Mouse (Mus musculus) adrenal gland, adult (tissue): Measurements from ENCODE around the gene Slc25a19.

Source experiments
- DNase-seq, 2 experiments: peaks; one replicate each; pipeline ENCODE4 v3.0.0; 2022 to 2023; ENCODE audit warnings: low spot score in 1 of 2; ENCODE audit not compliant: inconsistent age in 2 of 2

The Slc25a19 gene

GRCm38 (mm10) chr11:115619949-115620348 lies 8.1 kb downstream of the Slc25a19 start:
- DNase-seq, result no peak

DNA sequence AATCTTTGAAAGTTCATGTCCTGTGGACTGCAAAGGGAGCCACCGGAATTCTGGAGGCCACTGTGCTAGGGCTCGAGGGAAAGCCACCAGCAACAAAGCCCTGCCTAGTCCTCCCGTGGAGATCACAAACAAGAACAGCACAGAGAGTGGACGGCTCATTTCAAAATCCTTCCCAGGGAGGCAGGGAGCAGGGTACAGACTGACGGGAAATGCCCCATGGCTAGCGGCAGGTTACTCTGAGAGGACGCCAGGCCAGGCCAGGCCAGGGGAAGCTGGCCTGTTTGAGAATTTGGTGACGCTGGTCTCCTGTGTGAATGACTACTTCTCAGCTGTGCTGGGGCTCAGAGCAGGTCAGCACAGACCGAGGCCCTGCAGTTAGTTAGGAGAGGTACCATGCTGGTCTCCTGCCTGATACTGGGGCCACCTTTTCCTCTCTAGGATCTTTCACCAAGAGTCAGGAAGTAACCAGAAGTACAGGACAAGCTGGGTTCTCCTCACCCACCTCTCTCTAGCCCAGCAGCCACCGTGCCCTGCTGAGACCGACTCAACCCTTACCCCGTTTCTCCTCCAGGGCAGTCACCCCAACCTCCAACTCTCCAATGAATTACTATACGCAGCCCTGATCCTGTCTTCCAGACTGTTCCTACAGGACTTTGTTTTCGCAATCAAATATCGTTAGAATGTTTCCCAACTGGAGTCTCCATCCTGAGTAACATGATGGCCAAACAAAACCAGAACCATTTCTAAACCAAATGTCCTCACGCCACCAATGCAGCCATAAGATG lies 9.2 kb downstream of the Slc25a19 start:
- peak in 1 of 2 experiments; percentile 49 for DNase-seq

GRCm38 (mm10) chr11:115618001-115618400 lies 10.1 kb downstream of the Slc25a19 start:
- DNase-seq, result no peak

- peak; percentile 74 to 91 for DNase-seq
Measured at GRCm38 (mm10) chr11:115616893-115617292, 11.2 kb downstream of the Slc25a19 start.

DNA sequence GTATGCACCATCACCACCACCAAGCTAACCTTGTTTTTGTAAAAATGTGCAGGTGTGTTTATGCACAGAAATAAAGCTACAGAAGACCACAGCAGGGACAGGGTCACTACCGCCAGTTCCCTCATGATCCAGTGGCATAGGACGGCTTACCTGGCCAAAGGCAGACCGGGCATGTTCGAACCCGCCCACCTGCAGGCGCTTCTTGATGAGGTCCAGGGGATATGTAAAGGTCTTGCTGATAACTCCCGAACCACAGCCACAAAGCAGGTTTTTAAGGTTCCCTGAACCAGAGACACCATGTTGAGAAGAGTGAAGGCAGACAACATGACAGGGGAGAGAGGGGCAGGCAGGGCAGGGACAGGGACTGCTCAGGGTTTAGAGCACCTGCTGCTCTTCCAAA lies 11.7 kb downstream of the Slc25a19 start:
- peak in 1 of 2 experiments; percentile 67 for DNase-seq

DNA sequence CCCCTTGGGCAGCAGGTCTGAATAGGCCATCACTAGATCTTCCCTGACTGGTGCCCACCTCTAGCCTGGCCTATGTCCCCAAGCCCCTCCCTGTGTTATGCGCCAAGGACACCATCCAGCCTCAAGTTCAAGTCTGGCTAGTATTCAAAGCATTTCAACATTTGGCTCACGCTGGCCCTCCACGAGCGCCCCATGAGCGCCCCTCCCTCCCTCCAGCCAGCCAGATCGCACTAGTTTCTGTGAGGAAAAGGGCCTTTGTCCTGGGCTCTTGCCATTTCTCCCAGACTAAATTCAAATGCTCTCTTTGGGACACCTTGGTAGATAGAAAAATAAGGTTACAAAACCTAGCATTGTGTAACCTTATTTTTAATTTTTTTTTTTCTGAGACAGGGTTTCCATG lies 12.2 kb downstream of the Slc25a19 start:
- peak; percentile 61 to 89 for DNase-seq

DNA sequence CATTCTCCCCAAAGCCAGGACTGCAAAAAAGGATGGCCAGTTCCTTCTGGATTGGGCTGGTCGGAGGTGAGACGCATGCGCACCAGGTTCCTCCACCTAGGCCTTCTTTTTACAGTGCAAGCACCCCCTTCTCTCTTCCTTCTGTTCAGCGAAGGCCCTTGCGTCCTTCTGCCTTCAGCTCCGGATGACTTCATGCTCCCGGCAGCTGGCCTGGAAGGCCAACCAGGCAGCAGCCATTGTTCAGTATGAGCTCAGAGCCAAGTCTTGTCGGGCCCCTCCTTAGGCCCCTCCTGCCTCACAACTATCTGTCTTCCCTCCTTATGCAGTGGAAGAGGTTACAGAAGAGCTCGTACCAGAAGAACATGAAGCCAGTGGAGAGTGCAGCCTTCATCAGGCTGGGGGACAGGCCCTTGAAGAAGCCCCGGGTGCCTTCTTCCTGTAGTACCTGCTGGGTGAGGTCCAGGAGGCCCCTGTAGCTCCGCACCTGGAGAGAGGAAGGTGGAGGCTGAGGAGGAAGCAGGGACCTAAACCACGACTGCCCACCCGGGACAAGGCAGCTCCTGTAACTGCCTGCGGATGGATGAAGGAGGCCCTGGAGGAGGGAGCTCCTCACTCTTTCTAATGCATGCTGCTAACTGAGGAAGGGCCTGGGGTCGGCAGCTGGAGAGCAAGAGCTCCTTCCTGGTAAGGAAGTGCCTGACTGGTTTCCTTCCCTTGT lies 12.8 kb downstream of the Slc25a19 start:
- peak; percentile 76 to 87 for DNase-seq

DNA sequence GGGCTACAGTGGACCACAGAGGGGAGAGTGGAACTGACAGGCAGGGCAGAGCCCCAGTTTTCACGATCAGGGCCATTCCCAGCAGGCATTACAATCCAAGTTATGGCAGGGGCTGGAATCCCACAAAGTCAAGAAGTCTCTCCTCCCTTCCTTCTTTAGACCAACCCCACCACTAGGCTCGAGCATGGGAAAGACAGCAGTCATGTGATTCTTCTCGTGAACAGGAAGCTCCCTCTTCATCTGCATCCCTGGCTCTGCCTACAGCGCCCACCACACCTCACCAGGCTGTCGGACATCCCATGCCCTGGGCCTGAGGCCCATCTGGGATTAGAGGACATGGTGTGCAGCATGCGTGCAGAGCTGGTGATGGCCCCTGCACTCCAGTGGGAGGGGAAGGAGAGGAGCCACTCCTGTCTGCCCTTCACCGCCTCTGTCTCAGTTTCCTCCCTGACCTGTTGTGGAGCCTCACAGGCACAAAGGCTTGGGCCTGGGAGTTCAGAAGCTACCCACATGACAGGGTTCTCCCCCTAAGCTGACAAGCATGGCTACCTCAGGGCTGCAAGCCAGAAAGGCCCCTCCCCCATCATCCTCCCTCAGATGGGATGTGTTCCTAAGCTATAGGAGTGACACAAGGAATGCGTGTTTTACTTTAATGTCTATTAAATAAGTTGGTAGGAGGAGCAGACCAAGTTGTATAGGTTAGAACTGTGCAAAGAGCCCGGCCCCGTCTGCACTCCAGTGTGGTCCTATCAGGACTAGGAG lies 13.6 kb downstream of the Slc25a19 start:
- no peak for DNase-seq

DNA sequence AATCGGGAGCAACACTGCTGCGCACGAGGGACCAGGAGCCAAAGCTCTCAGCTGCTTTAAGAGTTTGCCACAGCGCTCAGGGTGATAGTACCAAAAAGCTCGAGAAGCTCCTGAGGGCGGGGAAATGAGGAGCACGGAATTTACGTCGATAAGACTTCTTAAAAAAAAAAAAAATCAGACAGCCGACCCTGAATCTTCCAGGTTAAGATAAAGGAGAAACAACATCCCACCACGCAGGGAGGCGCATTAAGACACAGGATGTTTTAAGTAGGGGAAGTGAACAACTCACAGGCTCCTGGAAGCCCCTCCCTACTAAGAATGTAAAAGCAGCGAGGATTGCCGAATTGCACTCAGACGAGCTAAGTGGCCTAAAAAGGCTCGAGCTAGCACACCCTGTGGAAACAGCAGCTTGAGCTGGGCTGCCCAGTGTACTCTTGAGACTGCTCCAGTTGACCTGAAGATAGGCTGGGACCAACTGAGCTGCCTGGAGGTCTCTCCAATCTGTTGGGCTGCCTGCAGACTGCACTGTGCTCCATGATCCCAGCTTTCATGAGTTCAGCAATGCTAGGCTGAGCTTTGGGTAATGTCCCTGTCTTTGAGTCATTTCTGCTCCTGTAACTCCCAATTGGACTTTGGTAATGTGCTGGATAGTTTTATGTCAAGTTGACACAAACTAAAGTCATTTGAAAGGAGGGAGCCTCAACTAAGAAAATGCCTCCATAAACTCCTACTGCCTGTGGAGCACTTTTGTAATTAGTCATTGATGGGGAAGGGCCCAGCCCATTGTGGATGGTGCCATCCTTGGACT lies 14.8 kb downstream of the Slc25a19 start:
- DNase-seq, result no peak

- DNase-seq, result peak; percentile 95 to 99
Measured at GRCm38 (mm10) chr11:115612410-115613137, 15.5 kb downstream of the Slc25a19 start, which contains the start of gene Mif4gd. TSS of gene Mif4gd (minus strand) at chr11:115612969.

DNA sequence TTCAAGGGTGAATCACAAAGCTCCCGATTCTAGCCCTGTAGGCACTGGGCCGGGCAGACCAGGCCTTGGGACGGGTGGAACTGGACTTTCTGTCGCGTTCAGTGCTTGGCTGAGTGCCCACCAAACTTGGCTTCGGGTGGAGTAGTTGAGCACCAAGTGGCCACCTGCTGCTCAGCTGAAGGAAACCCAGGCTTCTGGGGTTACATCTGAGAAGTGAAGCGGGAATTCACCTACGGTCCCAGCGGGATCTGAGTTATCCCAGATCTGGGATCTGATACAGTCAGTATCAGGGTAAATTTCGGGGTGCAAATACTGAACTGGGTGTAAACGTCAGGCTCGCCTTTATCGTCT lies 16.1 kb downstream of the Slc25a19 start:
- DNase-seq, result peak; percentile 90 to 96

- peak in 1 of 2 experiments; percentile 87 for DNase-seq
Measured at GRCm38 (mm10) chr11:115611173-115611572, 16.9 kb downstream of the Slc25a19 start.

- DNase-seq, result peak in 1 of 2 experiments; percentile 40
Measured at GRCm38 (mm10) chr11:115609576-115609975, 18.5 kb downstream of the Slc25a19 start.

GRCm38 (mm10) chr11:115608421-115609399 lies 19.4 kb downstream of the Slc25a19 start:
- DNase-seq, result peak in 1 of 2 experiments; percentile 45

GRCm38 (mm10) chr11:115606733-115607132 lies 21.4 kb downstream of the Slc25a19 start:
- no peak for DNase-seq

- no peak for DNase-seq
Measured at GRCm38 (mm10) chr11:115604304-115604696, 23.8 kb downstream of the Slc25a19 start.

- peak; percentile 95 to 98 for DNase-seq
Measured at GRCm38 (mm10) chr11:115603476-115604303, 24.4 kb downstream of the Slc25a19 start, which contains the start of the genes Mrps7 and Gga3. TSS of gene Mrps7 (plus strand) at chr11:115603925. TSS of gene Gga3 (minus strand) at chr11:115604051.

DNA sequence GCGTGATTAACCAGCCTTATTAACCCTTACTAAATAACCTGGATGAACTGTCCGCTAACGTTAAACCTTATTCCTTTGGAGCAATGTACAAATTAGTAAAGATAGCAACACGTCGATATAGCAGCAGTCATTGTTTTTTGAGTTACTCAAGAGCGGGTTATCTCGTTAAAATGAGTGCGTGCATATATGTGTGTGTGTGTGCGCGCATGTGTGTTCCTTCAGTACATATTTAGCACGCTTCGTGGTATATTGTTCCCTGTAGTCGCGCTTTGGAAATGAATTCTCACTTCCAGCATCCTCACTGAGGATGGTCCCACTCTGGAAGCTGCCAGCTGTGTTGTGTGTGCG lies 25.0 kb downstream of the Slc25a19 start:
- DNase-seq, result no peak
